Mouse (Mus musculus): ENCODE data around the gene Rhbdl1.

DNA sequence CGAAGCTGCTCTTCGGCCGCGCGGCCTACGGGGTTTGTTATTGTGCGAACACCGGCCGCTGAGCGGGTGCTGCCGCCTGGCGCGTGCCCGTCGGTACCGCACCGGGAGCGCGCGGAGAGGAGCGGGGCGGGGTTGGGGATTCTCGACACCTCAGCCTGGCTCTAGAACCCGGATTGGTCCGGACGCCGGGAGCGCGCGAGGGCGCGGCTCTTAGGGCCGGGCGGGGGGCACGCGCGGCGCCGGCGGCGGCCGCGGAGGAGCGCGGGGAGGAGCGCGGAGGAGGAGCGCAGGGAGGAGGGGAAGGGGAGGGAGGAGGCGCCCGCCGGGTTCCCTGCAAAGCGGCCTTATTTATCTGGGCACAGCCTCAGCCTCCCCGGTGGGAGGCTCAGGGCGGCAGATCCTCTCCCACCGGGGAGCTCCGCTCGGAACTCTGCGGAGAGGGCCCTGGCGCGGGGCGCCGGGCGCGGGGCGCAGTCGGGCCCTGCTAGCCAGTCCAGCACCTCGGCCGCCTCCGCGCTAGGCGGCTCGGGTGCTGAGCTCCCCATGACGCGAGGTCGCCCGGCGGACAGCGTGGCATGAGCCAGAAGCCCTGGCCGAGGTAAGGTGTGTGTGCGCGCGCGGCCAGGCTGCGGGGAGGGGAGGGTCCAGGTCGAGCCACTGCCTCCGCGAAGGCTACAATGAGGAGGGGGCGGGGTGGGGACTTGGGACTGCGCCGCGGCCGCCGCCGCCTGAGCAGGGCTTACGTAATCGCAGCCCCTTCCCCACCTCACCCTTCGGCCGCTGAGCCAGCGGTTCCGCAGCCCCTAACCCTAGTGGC, 28.1 kb downstream of the Rhbdl1 start, which contains the start of gene Fbxl16:
- TF ChIP-seq POLR2A (IDR thresholded peaks at IDR 0.05; ENCODE audit: low read depth, low read length) = no peak
- no peak for TF ChIP-seq CTCF (IDR thresholded peaks at IDR 0.05; ENCODE audit: borderline replicate concordance, insufficient read depth, low read length)
